Mouse (Mus musculus) forebrain, postnatal 0 days (tissue): ENCODE measurements at regions not wholly inside any gene's neighbourhood (a gene's known extent, or its start where the extent isn't known, plus 50 kb on each side); places are given as distances from the start of the nearest gene placed in this dataset.

Experiments
- ATAC-seq: fragments of 200-750 bp; cut with Nextera tagmentation; 2 replicates; pipeline ENCODE4 v1.8.0; 2017; ENCODE audit warnings: mild to moderate bottlenecking, moderate library complexity
- DNase-seq: peaks from one replicate; pipeline ENCODE4 v3.0.0-alpha.2; 2015
- H3K27ac ChIP-seq: fragments of 300-500 bp; sonication (generic); 2 replicates; pipeline ENCODE4 v1.5.1; 2014; ENCODE audit warnings: low read depth, mild to moderate bottlenecking, antibody characterized with exemption, low read length, moderate library complexity, mixed read lengths
- H3K27me3 ChIP-seq: fragments of 300-500 bp; sonication (generic); 2 replicates; pipeline ENCODE4 v1.6.1; 2014; ENCODE audit warnings: mild to moderate bottlenecking, low read length, mixed read lengths; ENCODE audit not compliant: insufficient read depth
- H3K36me3 ChIP-seq: fragments of 300-500 bp; sonication (generic); 2 replicates; pipeline ENCODE4 v1.6.1; 2014; ENCODE audit warnings: mild to moderate bottlenecking, moderate library complexity; ENCODE audit not compliant: insufficient read depth
- H3K4me1 ChIP-seq: fragments of 300-500 bp; sonication (generic); 2 replicates; pipeline ENCODE4 v1.6.1; 2014; ENCODE audit warnings: antibody characterized with exemption; ENCODE audit not compliant: insufficient read depth
- H3K4me2 ChIP-seq: fragments of 300-500 bp; sonication (generic); 2 replicates; pipeline ENCODE4 v1.6.1; 2014; ENCODE audit warnings: low read depth, mild to moderate bottlenecking, moderate library complexity
- H3K4me3 ChIP-seq: fragments of 300-500 bp; sonication (generic); 2 replicates; pipeline ENCODE4 v1.5.1; 2014; ENCODE audit warnings: low read depth, low read length, mixed read lengths
- H3K9ac ChIP-seq: fragments of 300-500 bp; sonication (generic); 2 replicates; pipeline ENCODE4 v1.6.1; 2014; ENCODE audit warnings: mild to moderate bottlenecking
- H3K9me3 ChIP-seq: fragments of 300-500 bp; sonication (generic); 2 replicates; pipeline ENCODE4 v1.6.1; 2016; ENCODE audit warnings: low read length
- CTCF ChIP-seq: sonication (generic); IDR thresholded peaks from 2 replicates; pipeline ENCODE4 v1.5.1; 2016; ENCODE audit warnings: antibody characterized with exemption, control low read depth, low read depth
- WGBS: fragments of 180-500 bp; shearing (Covaris S2); extraction: QIAGEN DNeasy Blood & Tissue Kit; methylation state at CpG from one replicate; pipeline ENCODE4 v1.1.7; 2014; 5-methylcytosine and 5-hydroxymethylcytosine counted together

GRCm38 (mm10) chr6:100500060-100500459, 170.9 kb downstream of the Shq1 start:
- TF ChIP-seq CTCF = no peak
- Histone ChIP-seq H3K4me3 (no peak overlapping the region), H3K36me3 (no peaks in the 10 kb centered on the region), H3K9me3 (no peaks in the 10 kb centered on the region), H3K9ac (no peak overlapping the region), H3K4me2 (no peak overlapping the region), H3K27me3 (no peaks in the 10 kb centered on the region), H3K4me1 (0 out of 2 replicates have a peak, but pooled peaks cover 9% of the 10 kb centered on the region), H3K27ac (no peak overlapping the region)
- ATAC-seq (no peak), DNase-seq (no peak)
- 78% methylated on average over 8 of the region's 8 CpGs for WGBS

- H3K4me3 ChIP-seq = no peak overlapping the region
- no peak overlapping the region for H3K9ac ChIP-seq
- H3K9me3 ChIP-seq = no peaks in the 10 kb centered on the region
- WGBS = 34% methylated on average over 4 of the region's 4 CpGs
- ATAC-seq (no peak), DNase-seq (no peak)
- no peak overlapping the region for H3K27ac ChIP-seq
- H3K4me1 ChIP-seq = 0 out of 2 replicates have a peak, but pooled peaks cover 9% of the 10 kb centered on the region
- H3K4me2 ChIP-seq = no peak overlapping the region
- no peaks in the 10 kb centered on the region for H3K36me3 ChIP-seq
- TF ChIP-seq CTCF = no peak
- H3K27me3 ChIP-seq = no peaks in the 10 kb centered on the region
Observed at GRCm38 (mm10) chr6:100498861-100499271, 172.1 kb downstream of the Shq1 start.

DNA sequence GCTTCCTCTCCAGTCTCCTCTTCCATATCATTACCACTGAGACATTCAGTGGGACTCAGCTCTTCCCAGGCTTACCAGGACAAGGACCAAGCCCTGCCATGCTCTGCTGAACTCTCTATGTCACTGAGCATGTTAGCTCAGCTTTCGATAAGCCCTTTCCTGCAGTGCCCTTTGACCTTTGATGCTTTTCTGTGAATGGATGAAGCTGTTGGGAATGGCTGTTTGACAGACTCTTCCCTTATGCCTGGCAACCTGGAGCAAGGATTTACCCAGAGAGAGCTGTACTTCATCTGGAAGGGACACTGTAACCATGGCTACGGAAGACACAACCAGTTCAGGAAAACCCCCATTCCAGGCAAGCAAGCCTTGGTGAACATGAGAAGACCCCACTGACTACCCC, 172.8 kb downstream of the Shq1 start:
- Histone ChIP-seq H3K4me2 (no peak overlapping the region), H3K4me1 (0 out of 2 replicates have a peak, but pooled peaks cover 6% of the 10 kb centered on the region), H3K36me3 (no peaks in the 10 kb centered on the region), H3K27me3 (no peaks in the 10 kb centered on the region), H3K9ac (no peak overlapping the region), H3K4me3 (no peak overlapping the region), H3K27ac (no peak overlapping the region), H3K9me3 (no peaks in the 10 kb centered on the region)
- no peak for TF ChIP-seq CTCF
- DNase-seq = no peak
- 0 out of 2 replicates have a peak, but pooled peaks have one; percentile 32 for ATAC-seq
- WGBS = 76% methylated on average over 2 of the region's 2 CpGs

GRCm38 (mm10) chr6:100496135-100496534, 174.8 kb downstream of the Shq1 start:
- 0 out of 2 replicates have a peak, but pooled peaks cover 5% of the 10 kb centered on the region for H3K4me1 ChIP-seq
- no peak overlapping the region for H3K4me3 ChIP-seq
- H3K36me3 ChIP-seq = no peaks in the 10 kb centered on the region
- no peak for TF ChIP-seq CTCF
- H3K4me2 ChIP-seq = no peak overlapping the region
- DNase-seq = no peak
- no peak for ATAC-seq
- no peak overlapping the region for H3K9ac ChIP-seq
- H3K9me3 ChIP-seq = no peaks in the 10 kb centered on the region
- H3K27me3 ChIP-seq = no peaks in the 10 kb centered on the region
- no peak overlapping the region for H3K27ac ChIP-seq

DNA sequence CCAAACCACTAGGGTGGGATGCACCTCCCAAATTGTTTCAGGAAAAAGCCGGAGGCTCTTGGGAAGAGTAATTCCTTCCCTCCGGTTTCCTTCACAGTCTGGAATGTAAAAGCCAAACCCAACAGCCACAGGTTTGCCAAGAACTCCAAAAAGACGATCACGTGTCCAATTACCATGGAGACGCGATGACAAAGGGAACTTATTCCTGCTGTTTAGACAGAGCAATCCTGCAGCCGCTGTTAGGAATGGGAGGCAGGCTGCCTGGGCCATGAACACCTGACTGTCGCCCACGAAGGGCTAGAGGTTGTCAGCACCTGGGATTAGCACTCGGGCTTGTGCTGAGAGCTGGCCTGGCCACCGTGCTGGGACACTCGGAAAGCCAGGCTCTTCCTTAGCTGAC, 175.8 kb downstream of the Shq1 start:
- Histone ChIP-seq H3K4me3 (no peak overlapping the region), H3K4me2 (peak overlapping the region; percentile 21; the same call in 1 of the 2 replicates), H3K9ac (no peak overlapping the region), H3K4me1 (0 out of 2 replicates have a peak, but pooled peaks cover 5% of the 10 kb centered on the region), H3K27ac (peak overlapping the region; percentile 16; the same call in 1 of the 2 replicates), H3K27me3 (no peaks in the 10 kb centered on the region), H3K36me3 (no peaks in the 10 kb centered on the region), H3K9me3 (no peaks in the 10 kb centered on the region)
- peak; percentile 84 for DNase-seq
- ATAC-seq = peak; percentile 82
- no peak for TF ChIP-seq CTCF
- 27% methylated on average over 12 of the region's 12 CpGs for WGBS

DNA sequence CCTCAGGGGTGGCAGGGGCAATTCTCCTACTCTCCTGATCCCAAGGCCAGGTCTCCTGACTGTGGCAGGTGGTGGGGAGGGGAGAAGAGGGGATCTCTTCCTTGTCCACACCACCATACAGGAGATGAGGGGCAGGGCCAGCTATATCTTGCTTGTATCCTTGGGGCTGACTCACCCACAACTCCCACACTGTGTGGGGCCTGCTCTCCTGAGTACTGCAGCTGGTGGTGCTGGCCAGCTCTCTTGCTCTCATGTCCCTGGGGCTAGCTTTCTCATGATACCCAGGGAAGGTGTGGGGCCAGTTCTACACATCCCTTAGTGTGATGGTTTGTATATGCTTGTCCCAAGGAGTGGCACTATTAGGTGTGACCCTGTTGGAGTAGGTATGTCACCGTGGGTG, 177.4 kb downstream of the Shq1 start:
- no peak overlapping the region for H3K27ac ChIP-seq
- 74% methylated on average over 1 of the region's 1 CpGs for WGBS
- no peaks in the 10 kb centered on the region for H3K9me3 ChIP-seq
- H3K9ac ChIP-seq = no peak overlapping the region
- no peak for TF ChIP-seq CTCF
- no peaks in the 10 kb centered on the region for H3K27me3 ChIP-seq
- no peaks in the 10 kb centered on the region for H3K36me3 ChIP-seq
- H3K4me3 ChIP-seq = no peak overlapping the region
- H3K4me2 ChIP-seq = no peak overlapping the region
- DNase-seq (no peak), ATAC-seq (no peak)
- H3K4me1 ChIP-seq = 0 out of 2 replicates have a peak, but pooled peaks cover 5% of the 10 kb centered on the region

GRCm38 (mm10) chr6:100491811-100492210, 179.1 kb downstream of the Shq1 start:
- Histone ChIP-seq H3K4me3 (no peak overlapping the region), H3K27me3 (no peaks in the 10 kb centered on the region), H3K4me1 (no peaks in the 10 kb centered on the region), H3K4me2 (no peak overlapping the region), H3K27ac (no peak overlapping the region), H3K9me3 (no peaks in the 10 kb centered on the region), H3K36me3 (no peaks in the 10 kb centered on the region), H3K9ac (no peak overlapping the region)
- DNase-seq (no peak), ATAC-seq (no peak)
- TF ChIP-seq CTCF = no peak
- WGBS = 97% methylated on average over 6 of the region's 6 CpGs
